Mouse (Mus musculus): ENCODE measurements at regions not wholly inside any gene's neighbourhood (a gene's known extent, or its start where the extent isn't known, plus 50 kb on each side); places are given as distances from the start of the nearest gene placed in this dataset.
"Not testable (repeated sequence)": the region's sequence is repeated elsewhere in the genome, so short reads cannot be mapped to it uniquely, and the experiment has no call there.

GRCm38 (mm10) chr3:15008501-15008900 lies 122.4 kb downstream of the Car2 start:
- intact Hi-C loops (cut with DNase I) = no loop called here
- no peak for DNase-seq

GRCm38 (mm10) chr3:15009747-15010146 lies 123.7 kb downstream of the Car2 start:
- DNase-seq = no peak

GRCm38 (mm10) chr3:15016621-15017020 lies 130.5 kb downstream of the Car2 start:
- DNase-seq = no peak
- intact Hi-C loops (cut with DNase I) = no loop called here

More at GRCm38 (mm10) chr3:15009747-15010146, 123.7 kb downstream of the Car2 start:
- intact Hi-C loops (cut with DNase I) = no loop called here

- intact Hi-C loops (cut with DNase I) = no loop called here
- no peak for DNase-seq
Measured at GRCm38 (mm10) chr3:15022773-15023172, 136.7 kb downstream of the Car2 start.

- intact Hi-C loops (cut with DNase I) = no loop called here
- DNase-seq = peak in 1 of 2 experiments; percentile 13
Measured at GRCm38 (mm10) chr3:15040866-15041528, 154.9 kb downstream of the Car2 start.

- intact Hi-C loops (cut with DNase I) = no loop called here
Measured at GRCm38 (mm10) chr3:15053968-15054367, 167.9 kb downstream of the Car2 start.

GRCm38 (mm10) chr3:15055516-15056256 lies 169.6 kb downstream of the Car2 start:
- intact Hi-C loops (cut with DNase I); DNase-seq: not testable (repeated sequence)

More at GRCm38 (mm10) chr3:15053968-15054367, 167.9 kb downstream of the Car2 start:
- DNase-seq = no peak

GRCm38 (mm10) chr3:15056788-15057585 lies 170.9 kb downstream of the Car2 start:
- DNase-seq; intact Hi-C loops (cut with DNase I): not testable (repeated sequence)

- no peak for DNase-seq
- intact Hi-C loops (cut with DNase I) = no loop called here
Measured at GRCm38 (mm10) chr3:15065681-15066080, 179.6 kb downstream of the Car2 start.

GRCm38 (mm10) chr3:15068256-15068655 lies 182.2 kb downstream of the Car2 start:
- intact Hi-C loops (cut with DNase I) = no loop called here
- no peak for DNase-seq

- no peak for DNase-seq
- intact Hi-C loops (cut with DNase I) = no loop called here
Measured at GRCm38 (mm10) chr3:15071030-15071883, 185.2 kb downstream of the Car2 start.

- no peak for DNase-seq
- intact Hi-C loops (cut with DNase I) = no loop called here
Measured at GRCm38 (mm10) chr3:15073405-15073804, 187.3 kb downstream of the Car2 start.

GRCm38 (mm10) chr3:15073847-15074246 lies 187.8 kb downstream of the Car2 start:
- DNase-seq = no peak
- intact Hi-C loops (cut with DNase I) = no loop called here

GRCm38 (mm10) chr3:15074949-15075348 lies 188.9 kb downstream of the Car2 start:
- intact Hi-C loops (cut with DNase I) = no loop called here

GRCm38 (mm10) chr3:15090124-15090523 lies 204.1 kb downstream of the Car2 start:
- intact Hi-C loops (cut with DNase I) = loop anchor here (10.0 kb wide), 1 partner anchor 215 kb away; no protein-coding TSS in a partner anchor
- no peak for DNase-seq

More at GRCm38 (mm10) chr3:15074949-15075348, 188.9 kb downstream of the Car2 start:
- DNase-seq = no peak

GRCm38 (mm10) chr3:15098206-15098817 lies 212.2 kb downstream of the Car2 start:
- intact Hi-C loops (cut with DNase I) = loop anchor here (10.0 kb wide), 1 partner anchor 224 kb away; no protein-coding TSS in a partner anchor
- DNase-seq = no peak

GRCm38 (mm10) chr3:15098981-15099380 lies 212.9 kb downstream of the Car2 start:
- DNase-seq = no peak
- intact Hi-C loops (cut with DNase I) = loop anchor here (10.0 kb wide), 1 partner anchor 224 kb away; no protein-coding TSS in a partner anchor

GRCm38 (mm10) chr3:15105627-15106026 lies 219.6 kb downstream of the Car2 start:
- intact Hi-C loops (cut with DNase I) = no loop called here
- DNase-seq = no peak

- DNase-seq = no peak
- intact Hi-C loops (cut with DNase I) = no loop called here
Measured at GRCm38 (mm10) chr3:15106281-15106680, 220.2 kb downstream of the Car2 start.
